Mouse (Mus musculus) leukemia stem cell, adult 10-12 weeks (primary cell): Measurements from ENCODE around the gene Lipn. TPM values are rescaled to one million over a fixed set of nuclear protein-coding genes. Genes with fewer than 3 reads are reported as not detected.

ENCODE experiments used
- polyA plus RNA-seq: library from polyadenylated mRNA; stranded (reverse); fragments of >175 nt; gene quantifications from 2 replicates; pipeline ENCODE4 v1.2.3, GENCODE M21; 2012; ENCODE audit warnings: low replicate concordance

The Lipn gene
- not detected in 2 replicates for polyA plus RNA-seq

DNA sequence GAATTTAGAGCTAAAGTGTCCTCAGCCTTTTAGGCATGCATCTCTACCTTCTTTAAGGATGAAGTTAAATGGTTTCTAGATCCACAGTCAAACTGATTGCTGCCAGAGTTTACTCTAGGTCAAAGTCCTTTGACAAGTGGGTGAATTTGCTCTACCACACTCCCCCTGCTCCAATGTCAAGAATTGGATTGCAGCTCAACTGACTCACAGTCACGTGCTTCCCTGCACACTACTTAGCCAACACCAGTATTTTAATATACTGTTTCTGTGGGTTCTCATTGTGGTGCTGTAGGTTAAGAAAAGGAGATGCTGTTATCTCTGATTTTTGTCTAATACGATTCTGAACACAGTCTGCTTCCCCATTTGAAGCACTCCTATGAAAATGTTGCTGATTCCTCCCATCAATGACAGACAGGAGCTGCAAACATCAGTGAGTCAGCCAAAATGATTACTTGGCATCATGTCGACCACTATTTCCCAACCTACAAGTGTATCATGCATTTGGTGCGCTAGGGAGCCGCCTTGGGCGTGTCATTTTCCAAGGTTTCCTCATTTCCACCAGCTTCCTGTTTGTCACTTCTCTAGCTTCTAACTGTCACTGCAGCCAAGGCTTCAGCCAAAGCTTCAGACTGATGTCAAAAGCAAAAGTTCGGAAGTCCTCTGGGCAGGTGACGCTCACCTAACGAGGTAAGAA is at the start of gene Lipn:
Gene Lipn (plus strand): TSS at position 580 of the 694 bp plus-strand sequence.

DNA sequence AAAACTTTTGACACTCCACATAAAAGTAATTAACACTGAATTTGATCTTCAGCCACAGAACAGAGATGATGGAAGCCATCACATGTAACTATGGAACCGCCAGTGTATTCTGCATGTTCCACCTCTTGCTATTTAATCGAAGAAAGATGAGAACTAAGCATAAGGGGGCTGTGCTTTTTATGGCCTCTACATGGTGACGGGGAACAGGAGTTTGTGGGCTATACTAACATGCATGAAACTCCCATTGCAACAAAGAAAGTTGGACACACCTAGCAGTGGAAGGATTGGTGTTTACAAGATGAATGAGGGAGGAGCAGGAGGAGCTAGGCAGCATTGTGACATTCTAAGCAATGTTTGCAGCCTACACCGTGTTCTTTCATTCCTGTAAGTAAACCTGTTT is 33.5 kb downstream of the Lipn start, which contains the start of gene Lipm:
Gene Lipm (plus strand): TSS at position 301 of the 400 bp plus-strand sequence.

Other genes with a start within 250 kb of the Lipn start
- not detected in 2 replicates for gene Lipf, start 106.2 kb upstream of the Lipn start, polyA plus RNA-seq
- gene Lipk, start 59.1 kb upstream of the Lipn start, polyA plus RNA-seq, result not detected in 2 replicates
- 0.06 TPM in 1 of 2 replicates, not detected in the other for gene Lipm, start 33.6 kb downstream of the Lipn start, polyA plus RNA-seq
- not detected in 2 replicates for gene Ankrd22, start 98.7 kb downstream of the Lipn start, polyA plus RNA-seq
- gene Stambpl1, start 124.9 kb downstream of the Lipn start, polyA plus RNA-seq, result 1.4 and 2.2 TPM in 2 replicates
- 0.33 and 0.82 TPM in 2 replicates for gene Acta2, start 188.2 kb downstream of the Lipn start, polyA plus RNA-seq
- gene Fas, start 223.3 kb downstream of the Lipn start, polyA plus RNA-seq, result 0.16 TPM in 1 of 2 replicates, not detected in the other